Mouse (Mus musculus) 3134 (cell line): ENCODE measurements around the gene Olfr675.
"Not testable (repeated sequence)": the region's sequence is repeated elsewhere in the genome, so short reads cannot be mapped to it uniquely, and the experiment has no call there.

ENCODE experiments used
- DNase-seq: peaks from one replicate; pipeline ENCODE4 v3.0.0-alpha.2; 2011; ENCODE audit warnings: low spot score; ENCODE audit not compliant: insufficient read length; ENCODE audit errors: extremely low read depth

Olfr675 gene

DNA sequence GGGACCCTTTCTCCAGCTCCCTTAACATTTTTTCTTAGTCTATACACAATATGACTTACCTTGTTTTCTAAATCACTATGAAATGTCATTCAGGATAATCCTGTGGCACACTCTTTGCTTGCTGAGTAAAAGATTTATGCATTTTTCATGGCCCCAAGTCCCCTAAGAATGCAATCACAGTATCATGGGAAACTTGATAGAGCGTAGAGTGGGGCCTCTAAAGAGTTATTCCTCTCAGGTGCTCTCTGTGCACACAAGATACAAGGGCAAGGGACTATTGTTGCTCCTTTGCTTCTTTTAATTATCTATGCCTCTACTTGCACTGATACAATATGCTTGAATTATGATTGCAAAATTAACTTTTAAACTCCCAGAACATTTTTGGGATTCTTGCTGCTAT lies at the start of gene Olfr675:
Olfr675 (minus strand) TSS at position 101 of the 400 bp plus-strand sequence.
- no peak for DNase-seq

DNA sequence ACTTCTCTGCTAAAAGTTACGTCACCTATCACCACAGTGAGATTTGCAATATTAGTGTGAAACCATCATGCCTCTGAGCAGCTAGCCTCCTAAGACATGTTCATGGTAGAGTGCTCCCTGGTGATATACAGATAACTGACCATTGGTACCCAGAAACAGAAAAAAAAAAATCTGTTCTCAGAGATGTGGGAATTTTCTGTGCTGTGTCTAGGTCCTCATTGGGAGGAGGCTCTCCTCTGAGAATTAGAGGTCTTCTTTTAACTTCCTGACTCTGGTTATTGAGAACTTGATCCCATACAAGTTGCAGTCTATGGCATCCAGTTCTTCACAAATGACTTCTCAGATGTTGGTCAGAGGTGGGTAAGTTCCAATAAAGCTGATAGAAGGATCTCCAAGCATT lies 35.9 kb upstream of the Olfr675 start, which contains the start of gene Olfr678:
Olfr678 (plus strand) TSS at position 301 of the 400 bp plus-strand sequence.
- DNase-seq, result no peak

DNA sequence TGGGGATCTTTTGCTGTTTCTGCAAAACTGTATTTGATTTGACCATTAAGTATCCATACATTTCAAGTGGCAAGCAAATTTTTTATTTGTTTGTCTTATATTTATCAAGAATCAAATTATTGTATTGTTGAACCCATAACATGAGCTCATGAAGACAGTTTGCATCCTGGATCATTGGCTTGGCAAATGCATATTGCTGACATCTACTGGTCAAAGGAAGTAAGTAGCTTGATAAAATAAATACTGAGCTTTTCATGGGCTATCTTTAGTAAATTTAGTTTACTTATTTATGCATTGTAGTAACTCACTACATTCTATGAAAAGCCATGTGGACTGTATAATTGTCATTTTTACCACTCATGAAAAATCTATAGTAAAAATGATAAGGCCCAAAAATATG lies 30.7 kb upstream of the Olfr675 start:
- DNase-seq, result no peak

DNA sequence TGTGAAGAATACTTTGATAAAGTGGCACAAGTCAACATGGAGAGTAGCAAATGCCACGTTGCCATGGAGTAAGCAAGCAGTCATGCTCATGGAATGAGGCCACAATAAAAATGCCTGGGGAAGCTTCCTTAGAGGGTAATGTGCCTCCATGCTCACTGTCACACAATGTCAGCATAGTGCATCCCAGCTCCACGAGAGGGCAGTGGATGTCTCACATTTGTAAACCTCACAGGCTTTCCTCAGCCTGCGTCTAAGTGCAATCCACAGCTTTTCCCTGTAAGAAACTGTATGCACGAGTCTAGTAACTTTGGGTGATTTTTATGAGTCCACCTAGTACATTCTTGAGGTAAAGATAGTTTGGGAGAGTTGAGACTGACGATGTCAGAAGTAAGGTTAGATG lies 5.6 kb upstream of the Olfr675 start:
- not testable (repeated sequence) for DNase-seq

DNA sequence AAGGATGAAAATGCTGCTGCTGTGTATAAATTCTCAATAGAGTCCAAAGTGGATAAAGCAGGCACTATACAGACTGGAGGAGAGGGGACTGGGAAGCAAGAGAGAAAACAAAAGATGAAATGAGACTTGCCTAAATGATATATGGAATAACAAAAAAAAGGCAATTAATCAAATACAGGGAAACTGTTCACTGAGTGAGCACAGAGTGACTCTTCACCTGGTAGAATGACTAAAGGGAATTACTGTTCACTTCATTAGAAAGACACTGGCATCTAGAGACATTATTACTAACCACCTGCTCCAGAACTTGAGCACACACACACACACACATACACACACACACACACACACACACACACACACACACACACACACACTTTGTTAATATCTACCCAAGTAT lies 4.1 kb upstream of the Olfr675 start, which contains the start of gene Olfr676:
Olfr676 (plus strand) TSS at position 301 of the 400 bp plus-strand sequence.
- DNase-seq, result no peak

DNA sequence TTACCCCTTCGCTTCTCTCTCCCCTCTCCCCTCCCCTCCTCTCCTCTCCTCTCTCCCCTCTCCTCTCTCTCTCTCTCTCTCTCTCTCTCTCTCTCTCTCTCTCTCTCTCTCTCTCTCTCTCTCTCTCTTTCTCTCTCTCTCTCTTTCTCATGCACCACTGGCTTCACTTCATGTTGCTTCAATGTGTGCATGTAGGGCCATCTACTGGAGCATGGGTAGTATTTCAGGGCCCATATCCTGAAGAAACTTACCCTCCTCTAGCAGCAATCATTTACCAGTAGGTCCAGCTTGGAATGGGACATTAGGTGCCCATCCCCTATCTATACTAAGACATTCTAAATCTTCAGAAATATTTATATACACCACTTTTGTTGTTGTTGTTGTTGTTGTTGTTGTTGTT lies 5.7 kb downstream of the Olfr675 start:
- peak; percentile 1 for DNase-seq

DNA sequence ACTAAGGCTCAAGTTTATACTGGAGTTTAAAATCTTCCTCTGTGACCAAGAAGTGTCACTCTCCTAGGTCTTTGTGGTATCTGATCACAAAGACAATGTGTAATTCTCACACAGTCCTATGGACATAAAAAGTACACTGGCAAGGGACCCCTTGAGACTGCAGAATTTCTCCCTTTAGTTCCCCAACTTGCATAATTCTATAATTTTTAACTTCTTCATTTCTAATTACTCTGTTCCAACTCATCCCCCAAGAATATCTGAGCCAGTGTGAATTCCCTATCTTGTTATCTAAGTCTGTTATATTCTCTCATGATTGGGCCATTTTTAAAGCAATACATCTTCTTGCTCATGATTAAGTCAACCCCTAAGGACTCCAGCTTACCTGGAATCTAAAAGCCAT lies 26.3 kb downstream of the Olfr675 start, which contains the start of gene Olfr672:
Olfr672 (minus strand) TSS at position 101 of the 400 bp plus-strand sequence.
- no peak for DNase-seq

DNA sequence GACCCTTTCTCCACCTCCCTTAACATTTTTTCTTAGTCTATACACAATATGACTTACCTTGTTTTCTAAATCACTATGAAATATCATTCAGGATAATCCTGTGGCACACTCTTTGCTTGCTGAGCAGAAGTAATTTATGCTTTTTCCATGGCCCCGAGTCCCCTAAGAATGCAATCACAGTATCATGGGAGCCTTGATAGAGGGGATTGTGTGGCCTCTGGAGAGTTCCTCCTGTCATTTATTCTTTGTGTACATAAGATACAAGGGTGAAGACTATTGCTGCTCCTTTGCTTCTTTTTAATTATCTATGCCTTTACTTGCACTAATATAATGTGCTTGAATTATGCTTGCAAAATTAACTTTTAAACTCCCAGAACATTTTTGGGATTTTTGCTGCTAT lies 49.2 kb downstream of the Olfr675 start, which contains the start of gene Olfr671:
Olfr671 (minus strand) TSS at position 101 of the 400 bp plus-strand sequence.
- DNase-seq, result no peak

DNA sequence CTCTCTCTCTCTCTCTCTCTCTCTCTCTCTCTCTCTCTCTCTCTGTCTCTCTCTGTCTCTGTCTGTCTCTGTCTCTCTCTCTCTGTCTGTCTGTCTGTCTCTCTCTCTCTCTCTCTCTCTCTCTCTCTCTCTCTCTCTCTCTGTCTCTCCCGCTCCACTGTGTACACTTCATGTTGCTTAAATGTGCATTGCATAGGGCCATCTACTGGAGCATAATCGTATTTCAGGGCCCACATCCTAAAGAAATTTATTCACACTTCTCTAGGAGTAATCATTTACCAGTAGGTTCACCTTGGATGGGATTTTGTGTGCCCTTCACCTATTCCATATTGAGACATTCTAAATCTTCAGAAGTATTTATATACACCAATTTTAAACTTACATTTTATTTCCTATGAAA lies 55.8 kb downstream of the Olfr675 start:
- DNase-seq, result not testable (repeated sequence)
